Mouse (Mus musculus): ENCODE measurements around the gene Adamtsl3.

GRCm38 (mm10) chr7:82335211-82336121 lies at the start of gene Adamtsl3:
- no peak for TF ChIP-seq POLR2A (IDR thresholded peaks at IDR 0.05; ENCODE audit: borderline replicate concordance, low read depth, low read length)
- TF ChIP-seq CTCF (IDR thresholded peaks at IDR 0.05; ENCODE audit: low read depth, low read length): no peak
